Mouse (Mus musculus) left cerebral cortex, postnatal 4 days (tissue): Measurements from ENCODE around the gene Gm10762. TPM values are rescaled to one million over a fixed set of nuclear protein-coding genes. Genes with fewer than 3 reads are reported as not detected.
"Not testable (repeated sequence)": the region's sequence is repeated elsewhere in the genome, so short reads cannot be mapped to it uniquely, and the experiment has no call there.

ENCODE experiments used
- DNase-seq: peaks from one replicate; pipeline ENCODE4 v3.0.0-alpha.2; 2022
- intact Hi-C: fragments of 180-260 bp; cut with DNase I; formaldehyde crosslinking; loops from one replicate; pipeline ENCODE4 v1.15.1; 2025
- total RNA-seq, 2 experiments: library from RNA; stranded (reverse); gene quantifications; 2 replicates each; pipeline ENCODE4 v1.2.3; 2021

Gm10762 gene
- 10 to 100 TPM; 13.8 to 15.5 TPM for total RNA-seq

- intact Hi-C loops = no loop called here
- peak; percentile 83 for DNase-seq
These were observed at the start of gene Gm10762 for GRCm38 (mm10) chr2:128967661-128968441. Gene Gm10762 (minus strand): TSS chr2:128967725.

GRCm38 (mm10) chr2:129008867-129009266 is 41.3 kb upstream of the Gm10762 start:
- DNase-seq, intact Hi-C loops: not testable (repeated sequence)

- no peak for DNase-seq
- intact Hi-C loops = no loop called here
These were observed 38.7 kb upstream of the Gm10762 start for GRCm38 (mm10) chr2:129006194-129006749.

GRCm38 (mm10) chr2:129004872-129005271 is 37.3 kb upstream of the Gm10762 start:
- DNase-seq = no peak
- intact Hi-C loops = no loop called here

GRCm38 (mm10) chr2:128984746-128985145 is 17.2 kb upstream of the Gm10762 start:
- intact Hi-C loops = no loop called here
- no peak for DNase-seq

- intact Hi-C loops = no loop called here
- DNase-seq = no peak
These were observed 8.0 kb upstream of the Gm10762 start for GRCm38 (mm10) chr2:128975572-128975971.

GRCm38 (mm10) chr2:128972301-128972700 is 4.8 kb upstream of the Gm10762 start:
- intact Hi-C loops = no loop called here
- DNase-seq = no peak

GRCm38 (mm10) chr2:128968475-128969083 is 1.1 kb upstream of the Gm10762 start:
- intact Hi-C loops = no loop called here
- DNase-seq = no peak

GRCm38 (mm10) chr2:128966641-128967580 is 614 bp downstream of the Gm10762 start, which contains the start of gene Zc3h6:
Gene Zc3h6 (plus strand): TSS chr2:128967402.
- intact Hi-C loops = no loop called here
- peak; percentile 99 for DNase-seq

GRCm38 (mm10) chr2:128966236-128966635 is 1.3 kb downstream of the Gm10762 start:
- intact Hi-C loops = no loop called here
- DNase-seq = no peak

GRCm38 (mm10) chr2:128965505-128966105 is 1.9 kb downstream of the Gm10762 start:
- DNase-seq = no peak
- intact Hi-C loops = no loop called here

- intact Hi-C loops = no loop called here
These were observed 13.3 kb downstream of the Gm10762 start for GRCm38 (mm10) chr2:128954186-128954585.

GRCm38 (mm10) chr2:128947962-128948588 is 19.4 kb downstream of the Gm10762 start:
- intact Hi-C loops = loop anchor here (5.0 to 10.0 kb wide), 2 partner anchors 117 to 309 kb away; partner anchors contain the start of gene Ttl

More at GRCm38 (mm10) chr2:128954186-128954585, 13.3 kb downstream of the Gm10762 start:
- DNase-seq = no peak

GRCm38 (mm10) chr2:128943538-128944528 is 23.7 kb downstream of the Gm10762 start, which contains the start of gene Zc3h8:
Gene Zc3h8 (minus strand): TSS chr2:128944077.
- peak; percentile 98 for DNase-seq
- intact Hi-C loops = loop anchor here (10.0 kb wide), 1 partner anchor 121 kb away; the partner anchor contains the start of gene Ttl

More at GRCm38 (mm10) chr2:128947962-128948588, 19.4 kb downstream of the Gm10762 start:
- DNase-seq = peak; percentile 8

- intact Hi-C loops = no loop called here
- no peak for DNase-seq
These were observed 31.3 kb downstream of the Gm10762 start for GRCm38 (mm10) chr2:128936256-128936655.

GRCm38 (mm10) chr2:128930704-128931103 is 36.8 kb downstream of the Gm10762 start:
- intact Hi-C loops = no loop called here
- no peak for DNase-seq

GRCm38 (mm10) chr2:128928446-128928845 is 39.1 kb downstream of the Gm10762 start:
- no peak for DNase-seq
- intact Hi-C loops = no loop called here

- no peak for DNase-seq
- intact Hi-C loops = no loop called here
These were observed 42.7 kb downstream of the Gm10762 start for GRCm38 (mm10) chr2:128924799-128925198.
